Mouse (Mus musculus) effector memory CD4-positive, alpha-beta T cell, adult 5 months (primary cell): ENCODE results near the gene Gstt1. TPM values are rescaled to one million over a fixed set of nuclear protein-coding genes. Genes with fewer than 3 reads are reported as not detected.

Source experiments
- polyA plus RNA-seq: library from polyadenylated mRNA; unstranded; fragments of 100-300 nt; shearing (Covaris generic); gene quantifications from one replicate; pipeline ENCODE4 v1.2.1, GENCODE M21; 2017

Gene Gstt1
- polyA plus RNA-seq = not detected

GRCm38 (mm10) chr10:75798176-75798696 lies at the start of gene Gstt1:
Gene Gstt1, minus strand, starts transcription at chr10:75798584.

GRCm38 (mm10) chr10:75837248-75837759 lies 38.9 kb upstream of the Gstt1 start, which contains the start of gene Gstt2:
Gene Gstt2, minus strand, starts transcription at chr10:75837424.

GRCm38 (mm10) chr10:75822443-75822842 lies 24.1 kb upstream of the Gstt1 start, which contains the start of gene Gstt4:
Gene Gstt4, minus strand, starts transcription at chr10:75822543.

GRCm38 (mm10) chr10:75780769-75781578 lies 17.4 kb downstream of the Gstt1 start, which contains the start of the genes Gm20441 and Gstt3:
Gene Gm20441, minus strand, starts transcription at chr10:75780954.
Gene Gstt3, minus strand, starts transcription at chr10:75781414.

GRCm38 (mm10) chr10:75772795-75773664 lies 25.4 kb downstream of the Gstt1 start, which contains the start of gene Ddt:
Gene Ddt, minus strand, starts transcription at chr10:75773414.

GRCm38 (mm10) chr10:75763682-75764518 lies 34.5 kb downstream of the Gstt1 start, which contains the start of gene Cabin1:
Gene Cabin1, minus strand, starts transcription at chr10:75764341.

Other genes starting within 250 kb of the Gstt1 start
- gene Lrrc75b, start 238.3 kb downstream of the Gstt1 start, polyA plus RNA-seq = 2.0 TPM
- 7.5 TPM for gene Ggt1, start 237.0 kb downstream of the Gstt1 start, polyA plus RNA-seq
- gene Ggt5, start 209.2 kb downstream of the Gstt1 start, polyA plus RNA-seq = 5.0 TPM
- gene Susd2, start 154.6 kb downstream of the Gstt1 start, polyA plus RNA-seq = 6.8 TPM
- 51.8 TPM for gene Cabin1, start 34.2 kb downstream of the Gstt1 start, polyA plus RNA-seq
- gene Ddt, start 25.2 kb downstream of the Gstt1 start, polyA plus RNA-seq = 38.2 TPM
- gene Gm20441, start 17.6 kb downstream of the Gstt1 start, polyA plus RNA-seq = not detected
- 1.9 TPM for gene Gstt3, start 17.2 kb downstream of the Gstt1 start, polyA plus RNA-seq
- not detected for gene Gstt4, start 24.0 kb upstream of the Gstt1 start, polyA plus RNA-seq
- 40.2 TPM for gene Gstt2, start 38.8 kb upstream of the Gstt1 start, polyA plus RNA-seq
- 617 TPM for gene Mif, start 61.7 kb upstream of the Gstt1 start, polyA plus RNA-seq
- 2.6 TPM for gene Derl3, start 94.8 kb upstream of the Gstt1 start, polyA plus RNA-seq
- gene Smarcb1, start 123.0 kb upstream of the Gstt1 start, polyA plus RNA-seq = 51.2 TPM
- gene Chchd10, start 134.5 kb upstream of the Gstt1 start, polyA plus RNA-seq = 22.5 TPM
- gene Mmp11, start 137.9 kb upstream of the Gstt1 start, polyA plus RNA-seq = not detected
- gene Gm867, start 142.1 kb upstream of the Gstt1 start, polyA plus RNA-seq = not detected
- gene Vpreb3, start 144.5 kb upstream of the Gstt1 start, polyA plus RNA-seq = not detected
- gene Gm5134, start 155.9 kb upstream of the Gstt1 start, polyA plus RNA-seq = 0.79 TPM
- 25.1 TPM for gene Zfp280b, start 234.1 kb upstream of the Gstt1 start, polyA plus RNA-seq